Mouse (Mus musculus) heart, adult 18-20 months (tissue): ENCODE measurements around the gene Mgat3. TPM values are rescaled to one million over a fixed set of nuclear protein-coding genes. Genes with fewer than 3 reads are reported as not detected.

Experiments used
- DNase-seq, 2 experiments: peaks; one replicate each; pipeline ENCODE4 v3.0.0; 2021 to 2022; ENCODE audit warnings: mixed read lengths in 1 of 2
- total RNA-seq, 2 experiments: library from RNA; stranded (reverse); gene quantifications; 2 replicates each; pipeline ENCODE4 v1.2.3; 2021

The Mgat3 gene
- total RNA-seq, 2 experiments from 2014 or later, result 4.3 to 5.2 TPM

- peak; percentile 33 to 73 for DNase-seq
Measured at GRCm38 (mm10) chr15:80225796-80226195, 52.3 kb downstream of the Mgat3 start.

- no peak for DNase-seq
Measured at GRCm38 (mm10) chr15:80228071-80228800, 54.7 kb downstream of the Mgat3 start.

GRCm38 (mm10) chr15:80232331-80232730 is 58.8 kb downstream of the Mgat3 start:
- no peak for DNase-seq

GRCm38 (mm10) chr15:80233053-80233452 is 59.5 kb downstream of the Mgat3 start:
- DNase-seq, result no peak

GRCm38 (mm10) chr15:80233733-80234509 is 60.4 kb downstream of the Mgat3 start, which contains the start of gene Mief1:
Gene Mief1, plus strand, starts transcription at chr15:80234018.
- peak; percentile 98 to 99 for DNase-seq

- DNase-seq, result no peak
Measured at GRCm38 (mm10) chr15:80235535-80235934, 62.0 kb downstream of the Mgat3 start, which contains the start of gene AC140267.1. Gene AC140267.1, plus strand, starts transcription at chr15:80235835.

GRCm38 (mm10) chr15:80248135-80248534 is 74.6 kb downstream of the Mgat3 start:
- DNase-seq, result no peak

GRCm38 (mm10) chr15:80248596-80248995 is 75.1 kb downstream of the Mgat3 start:
- DNase-seq, result no peak

DNA sequence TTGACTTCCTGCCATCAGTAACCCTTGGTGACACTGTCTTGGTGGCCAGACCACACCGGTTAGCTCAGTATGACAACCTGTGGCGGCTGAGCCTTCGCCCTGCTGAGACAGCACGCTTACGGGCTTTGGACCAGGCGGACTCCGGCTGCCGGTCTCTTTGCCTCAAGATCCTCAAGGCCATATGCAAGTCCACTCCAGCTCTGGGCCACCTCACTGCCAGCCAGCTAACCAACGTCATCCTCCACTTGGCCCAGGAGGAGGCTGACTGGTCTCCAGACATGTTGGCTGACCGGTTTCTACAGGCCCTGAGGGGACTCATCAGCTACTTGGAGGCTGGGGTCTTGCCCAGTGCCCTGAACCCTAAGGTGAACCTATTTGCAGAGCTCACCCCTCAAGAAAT is 76.2 kb downstream of the Mgat3 start:
- DNase-seq, result no peak

DNA sequence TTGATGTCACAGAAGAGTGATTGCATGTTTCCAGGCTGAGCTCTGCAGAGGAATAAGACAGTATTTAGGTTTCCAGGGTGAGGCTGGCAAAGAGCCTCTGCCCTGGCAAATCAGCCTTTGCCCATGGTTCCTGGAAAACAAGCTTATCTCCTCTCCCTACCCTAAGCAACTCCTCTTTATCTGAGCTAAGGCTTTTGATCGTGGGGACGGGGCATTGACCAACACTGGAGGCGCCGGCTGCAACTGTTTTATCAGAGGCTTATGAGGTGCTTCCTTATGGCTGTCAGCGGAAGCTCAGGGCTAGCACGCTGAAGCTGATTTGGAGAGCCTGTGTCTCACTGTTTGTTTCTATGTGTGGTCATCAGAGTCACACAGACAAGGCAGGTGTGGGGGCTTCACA is 77.1 kb downstream of the Mgat3 start:
- no peak for DNase-seq

GRCm38 (mm10) chr15:80253530-80253929 is 80.0 kb downstream of the Mgat3 start:
- no peak for DNase-seq

DNA sequence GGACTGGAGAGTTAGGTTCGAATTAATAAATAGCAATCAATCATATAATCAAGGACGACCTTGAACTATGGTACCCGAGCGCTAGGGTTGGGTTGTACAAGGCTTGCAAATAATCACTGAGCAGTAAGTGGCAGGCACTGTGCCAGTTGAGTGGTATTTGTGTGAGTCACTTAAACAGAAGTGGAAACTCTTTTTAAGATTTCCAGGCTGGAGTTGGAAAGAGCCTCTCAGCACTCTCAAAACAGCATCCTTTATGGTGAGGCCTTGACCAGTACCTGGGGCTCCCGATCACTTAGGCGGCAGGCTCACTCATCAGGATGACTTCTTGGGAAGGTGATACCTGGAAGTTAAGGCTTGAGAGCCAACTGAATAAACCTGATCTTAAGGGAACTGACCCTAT is 80.7 kb downstream of the Mgat3 start:
- DNase-seq, result no peak

DNA sequence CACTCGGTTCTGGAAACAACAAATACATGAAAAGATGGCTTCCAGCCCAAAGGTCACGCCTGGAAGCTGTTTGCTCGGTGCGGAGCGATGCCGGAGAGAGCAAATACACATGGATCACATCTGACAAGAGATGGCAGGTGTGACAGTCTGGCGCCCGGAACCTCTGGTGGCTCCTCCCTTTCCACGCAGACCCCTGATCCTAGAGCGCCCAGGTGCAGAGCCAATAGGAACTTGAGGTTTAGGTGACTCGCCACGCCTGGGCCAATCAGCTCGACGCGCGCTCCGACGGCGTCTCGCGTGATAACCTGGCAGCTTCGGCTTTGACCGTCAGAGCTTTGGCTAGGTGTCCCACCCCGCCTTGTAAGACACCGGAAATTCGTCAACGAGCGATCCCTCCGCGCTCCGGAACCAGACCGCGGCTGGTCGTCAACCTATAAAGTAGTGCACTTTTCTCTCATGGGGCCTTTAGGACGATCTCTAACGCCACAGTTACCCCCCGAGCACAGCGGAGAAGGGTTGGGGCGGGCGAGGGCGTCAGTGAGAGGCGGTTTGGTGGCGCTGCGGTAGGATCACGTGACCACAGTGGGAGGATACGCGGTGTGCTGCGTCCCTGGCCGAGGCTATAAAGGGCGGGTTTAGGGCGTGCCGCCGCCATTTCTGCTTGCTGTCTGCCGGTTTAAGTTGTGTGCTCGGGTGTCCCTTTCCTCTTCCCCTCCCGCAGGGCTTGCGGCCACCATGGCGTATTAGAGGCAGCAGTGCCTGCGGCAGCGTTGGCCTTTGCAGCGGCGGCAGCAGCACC is 81.5 kb downstream of the Mgat3 start, which contains the start of gene Atf4:
Gene Atf4, plus strand, starts transcription at position 338 of the 799 bp plus-strand sequence.
- peak; percentile 98 to 99 for DNase-seq

- peak; percentile 83 to 87 for DNase-seq
Measured at GRCm38 (mm10) chr15:80255646-80256121, 82.2 kb downstream of the Mgat3 start.

- no peak for DNase-seq
Measured at GRCm38 (mm10) chr15:80256242-80256641, 82.7 kb downstream of the Mgat3 start.

DNA sequence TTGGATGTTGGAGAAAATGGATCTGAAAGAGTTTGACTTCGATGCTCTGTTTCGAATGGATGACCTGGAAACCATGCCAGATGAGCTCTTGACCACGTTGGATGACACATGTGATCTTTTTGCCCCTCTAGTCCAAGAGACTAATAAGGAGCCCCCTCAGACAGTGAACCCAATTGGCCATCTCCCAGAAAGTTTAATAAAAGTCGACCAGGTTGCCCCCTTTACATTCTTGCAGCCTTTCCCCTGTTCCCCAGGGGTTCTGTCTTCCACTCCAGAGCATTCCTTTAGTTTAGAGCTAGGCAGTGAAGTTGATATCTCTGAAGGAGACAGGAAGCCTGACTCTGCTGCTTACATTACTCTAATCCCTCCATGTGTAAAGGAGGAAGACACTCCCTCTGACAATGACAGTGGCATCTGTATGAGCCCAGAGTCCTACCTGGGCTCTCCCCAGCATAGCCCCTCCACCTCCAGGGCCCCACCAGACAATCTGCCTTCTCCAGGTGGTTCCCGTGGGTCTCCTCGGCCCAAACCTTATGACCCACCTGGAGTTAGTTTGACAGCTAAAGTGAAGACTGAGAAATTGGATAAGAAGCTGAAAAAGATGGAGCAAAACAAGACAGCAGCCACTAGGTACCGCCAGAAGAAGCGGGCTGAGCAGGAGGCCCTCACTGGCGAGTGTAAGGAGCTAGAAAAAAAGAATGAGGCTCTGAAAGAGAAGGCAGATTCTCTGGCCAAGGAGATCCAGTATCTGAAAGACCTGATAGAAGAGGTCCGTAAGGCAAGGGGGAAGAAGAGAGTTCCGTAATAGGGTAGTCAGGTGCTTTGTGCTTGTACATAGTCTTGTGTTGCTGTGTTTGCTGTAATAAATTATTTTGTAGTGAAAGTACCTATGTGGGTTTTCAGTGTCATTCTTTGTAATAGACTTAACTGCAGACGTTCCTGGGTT is 83.4 kb downstream of the Mgat3 start:
- DNase-seq, result no peak

- DNase-seq, result no peak
Measured at GRCm38 (mm10) chr15:80257602-80258239, 84.2 kb downstream of the Mgat3 start.

GRCm38 (mm10) chr15:80258240-80259170 is 85.0 kb downstream of the Mgat3 start:
- DNase-seq, result no peak

GRCm38 (mm10) chr15:80259406-80260045 is 86.0 kb downstream of the Mgat3 start:
- DNase-seq, result no peak
